ENCODE assay signal across 8 mouse cellular contexts in genomic region chr2:174532671-174533363, GRCm38 (mm10). TPM values are rescaled to one million over a fixed set of nuclear protein-coding genes. Genes with fewer than 3 reads are reported as not detected.
DNase-seq lines count a peak whose midpoint lies in the region; ATAC-seq and TF ChIP-seq lines count a peak whose summit lies in the region.

No protein-coding gene starts in this region.

- H3K4me3 ChIP-seq in liver, embryonic 16.5 days (ENCODE audit: low read depth, low read length), result no peak overlapping the region
- no peak overlapping the region for H3K4me3 ChIP-seq in olfactory bulb, adult 2 months (ENCODE audit: insufficient read depth, low read depth, low read length)

- WGBS in liver, embryonic 16.5 days (ENCODE audit: insufficient replicate concordance), result 55% methylated on average over 12 of the region's 12 CpGs
- 56% methylated on average over 12 of the region's 12 CpGs for WGBS in olfactory bulb, adult 2 months

- peak; percentile 46; the same call in 1 of the 2 replicates for TF ChIP-seq CTCF in olfactory bulb, adult 2 months (IDR thresholded peaks at IDR 0.05; ENCODE audit: insufficient read depth, low read depth, low read length)

- no peak overlapping the region for H3K4me2 ChIP-seq in liver, embryonic 16.5 days (ENCODE audit: low read depth, low read length)

- H3K9me3 ChIP-seq in liver, embryonic 16.5 days (replicated peaks; ENCODE audit: control insufficient read depth, low read length), result no peaks in the 10 kb centered on the region

- no peak for TF ChIP-seq POLR2A in olfactory bulb, adult 2 months (IDR thresholded peaks at IDR 0.05; ENCODE audit: insufficient read depth, low read depth, low read length)

- 0 out of 2 replicates have a peak, but pooled peaks have one; percentile 45 for ATAC-seq in liver, embryonic 16.5 days (ENCODE audit: low read depth)
- ATAC-seq in erythroid progenitor cell, adult 5-6 weeks (replicated peaks; ENCODE audit: low FRiP score, poor library complexity, severe bottlenecking), result no peak

- H3K27me3 ChIP-seq in liver, embryonic 16.5 days (ENCODE audit: control insufficient read depth, insufficient read depth, low read depth, low read length), result no peaks in the 10 kb centered on the region

- no peaks in the 10 kb centered on the region for H3K4me1 ChIP-seq in liver, embryonic 16.5 days (ENCODE audit: control insufficient read depth, low read depth, low read length)
- no peaks in the 10 kb centered on the region for H3K4me1 ChIP-seq in olfactory bulb, adult 2 months (ENCODE audit: control insufficient read depth, insufficient read depth, low read length)

- no peak overlapping the region for H3K9ac ChIP-seq in liver, embryonic 16.5 days (ENCODE audit: low read depth, low read length)

- intact Hi-C loops in heart, postnatal 10 days (cut with DNase I), result loop anchor here (1.0 to 10.0 kb wide), 2 partner anchors 219 to 322 kb away; no protein-coding TSS in a partner anchor

- H3K27ac ChIP-seq in liver, embryonic 16.5 days (ENCODE audit: low read length), result no peak overlapping the region
- no peak overlapping the region for H3K27ac ChIP-seq in olfactory bulb, adult 2 months (ENCODE audit: insufficient read depth, low read depth, low read length)

- DNase-seq in heart, postnatal 10 days, result peak; percentile 14 to 27
- DNase-seq in heart, adult 9 months (ENCODE audit: low spot score in 2 of 2), result no peak
- DNase-seq in NIH3T3 (ENCODE audit: low read depth), result peak; percentile 3
- DNase-seq in embryo, embryonic 11 days, result peak; percentile 50
- DNase-seq in kidney, adult 18-20 months, result peak; percentile 25

- H3K36me3 ChIP-seq in liver, embryonic 16.5 days (ENCODE audit: control insufficient read depth, insufficient read depth), result no peaks in the 10 kb centered on the region

RNA-seq across cellular contexts. Expression of gene Prelid3b, which starts 59.9 kb away (rescaled TPM):
- 10 to 100 TPM; 85.0 to 88.6 TPM for total RNA-seq in heart, postnatal 10 days (2021)
- polyA plus RNA-seq in liver, embryonic 16.5 days (2015; fragmentation: Nextera tagmentation; extraction: Ambion mirVana), result 64.2 and 74.4 TPM in 2 replicates
- polyA plus RNA-seq in olfactory bulb, adult 2 months (2012; ENCODE audit: insufficient read depth, insufficient read length, low replicate concordance, missing spikeins), result not detected in 2 replicates
- 43.6 and 51.5 TPM in 2 replicates for total RNA-seq in erythroid progenitor cell, adult 5-6 weeks (2015; ENCODE audit: low replicate concordance)
- 86.8 and 131 TPM in 2 replicates for total RNA-seq in erythroid progenitor cell, adult 5-6 weeks (2017; ENCODE audit: low replicate concordance)

Comparison
In these comparisons a context has a peak if more than half of its experiments do, and no peak if none do; other contexts are left out.
1. DNase-seq: peak in heart, postnatal 10 days (2 of 2), NIH3T3 (single experiment), embryo, embryonic 11 days (single experiment) and kidney, adult 18-20 months (single experiment); none in heart, adult 9 months (0 of 2).